Mouse (Mus musculus) activated CD4-positive, CD25-positive, alpha-beta regulatory T cell (primary cell): ENCODE data around the gene Il3ra. TPM values are rescaled to one million over a fixed set of nuclear protein-coding genes. Genes with fewer than 3 reads are reported as not detected.

Experiments used
- polyA plus RNA-seq, 2 experiments: library from polyadenylated mRNA; unstranded; fragments of 100-300 nt; shearing (Covaris generic); gene quantifications; one replicate each; pipeline ENCODE4 v1.2.1; 2017

Gene Il3ra
- 10 to 100 TPM; 13.7 to 28.4 TPM for polyA plus RNA-seq

DNA sequence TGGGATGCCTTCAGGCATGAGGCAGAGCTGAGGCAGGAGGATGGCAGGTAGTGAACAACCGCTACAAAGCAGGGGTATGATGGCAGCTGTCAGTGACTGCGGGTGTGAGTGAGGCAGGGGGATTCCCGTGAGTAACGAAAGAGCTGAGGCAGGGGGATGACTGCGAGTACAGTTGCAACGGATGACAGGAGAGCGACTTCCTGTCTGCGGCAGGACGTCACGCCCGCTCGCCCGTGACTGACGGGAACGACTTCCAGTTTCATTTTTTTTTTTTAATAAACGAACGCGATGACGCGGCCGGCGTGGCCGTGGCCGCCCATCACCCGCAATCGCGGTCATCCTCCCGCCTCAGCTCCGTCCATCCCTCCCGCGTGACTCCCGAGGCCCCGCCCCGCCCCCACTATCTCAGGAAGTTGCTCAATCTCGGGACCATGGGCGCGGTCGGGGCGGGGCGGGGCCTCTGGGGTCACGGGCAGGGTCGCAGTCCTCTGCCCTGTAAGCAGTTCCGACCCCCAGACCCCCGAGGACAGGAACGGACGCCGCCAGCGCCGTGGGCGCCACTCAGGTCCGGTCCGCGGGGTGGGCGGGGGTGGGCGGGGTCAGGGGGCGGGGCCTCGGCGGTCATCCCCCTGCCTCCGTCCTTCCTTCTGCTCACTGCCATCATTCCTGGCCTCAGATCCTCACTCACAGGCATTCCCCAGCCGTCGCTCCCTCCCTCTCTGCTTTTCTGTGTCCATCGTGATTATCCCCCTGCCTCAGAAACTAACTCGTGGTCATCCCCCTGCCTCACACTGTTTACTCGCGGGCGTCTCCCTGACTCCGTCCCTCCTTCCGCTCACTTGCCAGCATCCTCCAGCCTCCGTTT, at the start of gene Il3ra:
Gene Il3ra (plus strand): TSS at position 328 of the 865 bp plus-strand sequence.

DNA sequence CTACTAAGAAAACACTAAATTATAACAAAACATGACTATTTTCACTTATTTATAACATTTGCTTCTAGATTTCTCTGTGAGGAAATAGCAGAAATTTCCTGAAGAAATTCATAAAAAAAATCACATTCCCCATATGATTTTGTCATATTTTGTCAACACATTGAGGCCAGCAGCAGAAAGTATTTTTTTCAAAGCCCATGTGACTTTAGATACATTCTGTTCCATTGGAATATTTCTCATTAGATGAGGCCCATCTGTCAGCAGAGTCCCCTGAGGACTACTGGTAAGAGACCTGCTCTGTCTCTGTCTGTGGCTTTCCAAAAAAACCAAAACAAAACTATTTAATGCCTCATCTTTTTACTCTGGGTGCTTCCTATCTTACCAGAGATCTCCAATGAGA, 23.5 kb upstream of the Il3ra start, which contains the start of gene Olfr31:
Gene Olfr31 (plus strand): TSS at position 301 of the 400 bp plus-strand sequence.

DNA sequence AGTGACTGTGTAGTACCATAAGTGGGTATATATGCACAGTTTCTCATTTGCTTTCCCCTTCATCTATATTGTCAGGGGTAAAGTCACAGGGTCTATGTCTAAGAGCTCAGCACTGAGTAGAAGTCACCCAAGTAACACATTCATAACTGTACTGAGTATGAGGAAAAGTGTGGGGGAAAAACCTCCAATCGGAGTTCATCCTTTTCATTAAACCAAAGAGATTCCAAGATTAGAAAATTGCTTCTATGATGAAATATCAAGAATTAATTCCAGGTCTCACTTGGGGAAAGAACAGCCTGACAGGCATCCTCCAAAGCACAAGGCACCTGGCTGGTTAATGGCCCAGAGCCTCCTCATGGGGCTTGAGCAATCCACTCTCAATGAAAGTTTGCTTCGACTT, 54.9 kb downstream of the Il3ra start, which contains the start of gene Olfr721-ps1:
Gene Olfr721-ps1 (plus strand): TSS at position 301 of the 400 bp plus-strand sequence.

Other genes with a start within 250 kb of the Il3ra start
- gene Psmd6, start 225.3 kb upstream of the Il3ra start, polyA plus RNA-seq, result 100 to 1,000 TPM; 150 to 154 TPM
- not detected for gene Olfr720, start 159.4 kb upstream of the Il3ra start, polyA plus RNA-seq
- gene Olfr31, start 23.4 kb upstream of the Il3ra start, polyA plus RNA-seq, result under 1 TPM in 1 of 2 experiments, not detected in 1; 0.10 TPM
- not detected for gene Olfr721-ps1, start 55.0 kb downstream of the Il3ra start, polyA plus RNA-seq